Mouse (Mus musculus) intestine, embryonic 14.5 days (tissue): ENCODE data around the gene Ctse. TPM values are rescaled to one million over a fixed set of nuclear protein-coding genes. Genes with fewer than 3 reads are reported as not detected.

Experiments used
- ATAC-seq: fragments of 200-750 bp; cut with Nextera tagmentation; replicated peaks from 2 replicates; pipeline ENCODE4 v1.8.0; 2017; ENCODE audit warnings: low read depth, moderate number of reproducible peaks, moderate TSS enrichment, moderate library complexity; ENCODE audit not compliant: low FRiP score, low TSS enrichment
- DNase-seq: peaks from one replicate; pipeline ENCODE4 v3.0.0-alpha.2; 2018; ENCODE audit warnings: low spot score
- H3K27ac ChIP-seq: fragments of 300-500 bp; sonication (generic); 2 replicates; pipeline ENCODE4 v1.5.1; 2014; ENCODE audit warnings: low read depth, mild to moderate bottlenecking, control low read depth
- H3K27me3 ChIP-seq: fragments of 300-500 bp; sonication (generic); replicated peaks from 2 replicates; pipeline ENCODE4 v1.6.1; 2014; ENCODE audit warnings: low read length, control low read depth; ENCODE audit not compliant: control insufficient read depth, insufficient read depth
- H3K36me3 ChIP-seq: fragments of 300-500 bp; sonication (generic); 2 replicates; pipeline ENCODE4 v1.6.1; 2014; ENCODE audit warnings: low read length, control low read depth; ENCODE audit not compliant: control insufficient read depth, insufficient read depth
- H3K4me1 ChIP-seq: fragments of 300-500 bp; sonication (generic); replicated peaks from 2 replicates; pipeline ENCODE4 v1.6.1; 2014; ENCODE audit warnings: low read length, control low read depth, mixed read lengths; ENCODE audit not compliant: control insufficient read depth, insufficient read depth
- H3K4me2 ChIP-seq: fragments of 300-500 bp; sonication (generic); 2 replicates; pipeline ENCODE4 v1.6.1; 2014; ENCODE audit warnings: low read length
- H3K4me3 ChIP-seq: fragments of 300-500 bp; sonication (generic); 2 replicates; pipeline ENCODE4 v1.5.1; 2014; ENCODE audit warnings: low read depth, low read length, control low read depth, mixed read lengths
- H3K9ac ChIP-seq: fragments of 300-500 bp; sonication (generic); 2 replicates; pipeline ENCODE4 v1.6.1; 2014; ENCODE audit warnings: mild to moderate bottlenecking, low read length
- H3K9me3 ChIP-seq: fragments of 300-500 bp; sonication (generic); 2 replicates; pipeline ENCODE4 v1.6.1; 2016; ENCODE audit warnings: low read length, control low read depth; ENCODE audit not compliant: control insufficient read depth
- WGBS: fragments of 180-500 bp; shearing (Covaris S2); extraction: QIAGEN DNeasy Blood & Tissue Kit; methylation state at CpG from one replicate; pipeline ENCODE4 v1.1.7; 2014; 5-methylcytosine and 5-hydroxymethylcytosine counted together
- polyA plus RNA-seq: library from polyadenylated mRNA; unstranded; fragments of >200 nt; fragmentation: Nextera tagmentation; extraction: Ambion mirVana; gene quantifications from 2 replicates; pipeline ENCODE4 v1.2.1, GENCODE M21; 2014

Gene Ctse
- polyA plus RNA-seq, 1 experiment from 2014 or later, result 1.0 TPM

DNA sequence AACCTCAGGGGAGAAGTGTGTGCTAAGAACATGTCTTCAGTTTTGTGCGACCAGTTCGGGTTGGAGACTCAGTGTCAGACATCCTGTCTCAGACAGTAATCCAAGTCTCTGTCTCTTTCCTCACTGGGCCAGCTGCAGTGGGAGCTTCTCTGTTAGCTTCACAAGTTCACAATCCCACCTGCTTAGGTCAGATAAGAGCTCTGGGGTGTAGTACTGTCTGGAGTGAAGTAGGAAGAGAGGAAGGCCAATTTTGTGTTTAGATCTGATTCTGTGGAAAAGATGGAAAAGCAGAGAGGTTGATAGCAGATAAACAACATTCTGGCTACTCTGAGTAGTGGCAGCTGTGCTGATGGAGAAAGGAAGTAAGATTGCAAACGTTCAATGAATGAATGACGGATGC lies 61.5 kb downstream of the Ctse start:
- DNase-seq, result no peak
- H3K4me2 ChIP-seq, result no peak overlapping the region
- H3K27me3 ChIP-seq, result no peaks in the 10 kb centered on the region

DNA sequence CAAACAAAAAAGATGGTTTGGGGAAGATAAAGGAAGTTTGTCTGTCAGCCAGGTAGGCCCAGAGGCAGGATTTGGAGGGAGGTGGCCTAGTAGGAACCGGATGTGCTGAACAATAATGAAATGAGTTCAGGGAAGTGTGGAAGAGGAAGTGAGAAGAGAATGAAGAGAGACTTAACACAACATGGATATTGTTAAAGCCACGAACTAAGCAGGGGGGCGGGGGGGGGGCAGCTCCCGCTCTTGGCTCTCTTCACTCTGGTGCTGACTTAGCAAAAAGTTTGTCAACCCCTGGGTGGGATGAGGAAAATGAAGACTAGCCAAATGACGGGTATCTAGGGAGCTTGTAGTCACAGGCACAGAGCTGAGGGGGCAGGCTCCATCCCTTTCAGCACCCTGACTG lies 62.3 kb downstream of the Ctse start:
- Histone ChIP-seq H3K36me3 (no peaks in the 10 kb centered on the region), H3K4me1 (no peaks in the 10 kb centered on the region), H3K4me2 (no peak overlapping the region), H3K9me3 (no peaks in the 10 kb centered on the region), H3K4me3 (no peak overlapping the region), H3K27me3 (no peaks in the 10 kb centered on the region), H3K9ac (no peak overlapping the region), H3K27ac (no peak overlapping the region)
- DNase-seq (no peak), ATAC-seq (no peak)
- WGBS, result 71% methylated on average over 5 of the region's 5 CpGs

More for the DNA sequence above, 61.5 kb downstream of the Ctse start:
- Histone ChIP-seq H3K9ac (no peak overlapping the region), H3K27ac (no peak overlapping the region), H3K4me3 (no peak overlapping the region), H3K36me3 (no peaks in the 10 kb centered on the region), H3K9me3 (no peaks in the 10 kb centered on the region), H3K4me1 (no peaks in the 10 kb centered on the region)
- 69% methylated on average over 4 of the region's 4 CpGs for WGBS
- ATAC-seq, result no peak

DNA sequence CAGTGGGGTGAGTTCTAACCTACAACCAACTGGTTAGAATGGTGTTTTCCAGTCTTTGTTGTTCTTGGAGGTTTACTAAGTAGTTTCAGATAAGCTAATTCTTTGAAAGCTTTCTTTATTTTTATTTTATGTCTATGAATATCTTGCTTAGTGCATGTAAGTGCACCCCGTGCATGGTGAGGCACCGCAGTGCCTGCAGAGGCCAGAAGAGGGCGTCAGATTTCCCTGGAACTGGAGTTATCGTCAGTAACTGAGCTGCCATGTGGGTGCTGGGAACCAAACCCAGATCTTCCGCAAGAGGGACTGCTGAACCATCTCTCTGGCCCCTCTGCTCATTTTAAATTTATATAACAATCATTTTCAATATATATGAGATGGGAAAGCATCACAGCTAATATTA lies 63.3 kb downstream of the Ctse start:
- WGBS, result 90% methylated on average over 5 of the region's 5 CpGs

DNA sequence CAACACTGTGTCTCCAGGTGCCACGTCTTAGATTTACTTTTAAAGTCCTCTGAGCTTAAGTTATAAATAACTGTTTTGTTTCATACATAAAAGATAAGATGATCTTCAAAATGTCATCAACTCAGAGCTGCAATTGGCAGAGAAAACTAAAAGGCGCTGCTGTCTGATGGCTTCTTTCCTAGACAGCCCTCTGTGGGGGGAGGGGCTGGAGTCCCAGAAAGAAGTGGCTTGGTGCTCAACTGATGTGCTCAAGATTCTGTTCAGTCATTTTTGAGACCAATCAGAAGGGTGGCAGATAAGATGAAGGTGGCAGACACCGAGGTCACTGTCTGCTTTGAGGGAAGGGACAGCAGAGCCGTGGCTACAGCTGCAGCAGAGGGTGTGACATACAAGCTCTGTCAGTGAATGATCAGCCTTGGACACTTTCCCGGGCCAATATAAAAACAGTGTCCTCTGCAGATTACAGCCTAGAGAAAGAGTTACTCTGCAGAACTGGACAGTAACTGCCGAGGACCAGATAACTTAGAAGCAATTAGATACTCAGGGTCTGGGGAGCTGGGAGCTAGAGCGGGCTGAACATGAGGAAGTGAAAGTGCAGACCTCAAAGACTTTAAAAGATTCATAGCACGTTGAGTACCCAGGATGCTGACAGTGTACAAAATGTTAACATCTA lies 64.1 kb downstream of the Ctse start:
- no peaks in the 10 kb centered on the region for H3K4me1 ChIP-seq
- WGBS, result 55% methylated on average over 8 of the region's 8 CpGs
- DNase-seq (no peak), ATAC-seq (no peak)
- no peaks in the 10 kb centered on the region for H3K9me3 ChIP-seq
- no peaks in the 10 kb centered on the region for H3K36me3 ChIP-seq
- H3K4me2 ChIP-seq, result no peak overlapping the region
- H3K27ac ChIP-seq, result no peak overlapping the region
- no peaks in the 10 kb centered on the region for H3K27me3 ChIP-seq
- H3K4me3 ChIP-seq, result no peak overlapping the region
- H3K9ac ChIP-seq, result no peak overlapping the region

More for the DNA sequence above, 63.3 kb downstream of the Ctse start:
- Histone ChIP-seq H3K4me1 (no peaks in the 10 kb centered on the region), H3K27ac (no peak overlapping the region), H3K36me3 (no peaks in the 10 kb centered on the region), H3K9ac (no peak overlapping the region), H3K9me3 (no peaks in the 10 kb centered on the region), H3K4me3 (no peak overlapping the region), H3K27me3 (no peaks in the 10 kb centered on the region), H3K4me2 (no peak overlapping the region)
- ATAC-seq (no peak), DNase-seq (no peak)

DNA sequence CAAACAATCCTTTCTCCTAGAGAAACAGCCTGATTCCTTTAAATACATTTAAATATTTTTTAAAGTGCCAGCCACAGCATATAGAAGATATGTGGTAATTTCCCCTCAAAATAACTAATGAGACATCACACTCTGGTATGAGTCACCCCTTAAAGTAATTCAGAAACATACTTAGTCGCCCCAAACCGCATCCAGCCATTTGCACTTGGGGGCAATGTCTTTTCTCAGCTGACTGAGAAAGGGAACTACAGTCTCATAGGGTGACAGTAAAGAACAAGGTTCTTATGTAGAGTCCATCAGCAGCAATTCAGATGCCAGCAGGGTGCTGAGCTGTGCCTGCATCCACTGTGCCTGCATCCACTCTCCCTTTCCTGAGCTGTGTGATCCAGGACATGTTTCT lies 65.4 kb downstream of the Ctse start:
- no peak overlapping the region for H3K4me2 ChIP-seq
- DNase-seq (no peak), ATAC-seq (no peak)
- 84% methylated on average over 2 of the region's 2 CpGs for WGBS
- no peak overlapping the region for H3K27ac ChIP-seq
- no peaks in the 10 kb centered on the region for H3K9me3 ChIP-seq
- H3K4me1 ChIP-seq, result no peaks in the 10 kb centered on the region
- H3K4me3 ChIP-seq, result no peak overlapping the region
- no peak overlapping the region for H3K9ac ChIP-seq
- H3K36me3 ChIP-seq, result no peaks in the 10 kb centered on the region
- H3K27me3 ChIP-seq, result no peaks in the 10 kb centered on the region

DNA sequence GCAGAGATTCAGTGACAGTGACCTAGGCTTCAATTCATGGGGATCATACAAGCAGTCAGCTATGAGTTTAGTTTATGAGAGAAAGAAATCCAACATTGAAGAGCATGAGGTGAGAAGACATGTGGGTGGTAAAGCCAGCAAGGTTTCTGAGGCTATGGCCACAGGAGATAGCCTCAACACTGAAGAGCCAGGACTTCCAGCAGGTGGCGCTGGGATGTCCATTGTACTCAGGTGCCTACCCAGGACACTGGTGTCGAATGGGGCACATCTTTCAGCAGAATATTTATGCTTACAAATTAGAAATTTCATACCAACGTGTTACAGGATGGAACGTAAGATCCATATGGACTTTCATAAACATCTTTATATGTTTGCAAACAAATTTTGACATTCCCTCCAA lies 70.2 kb downstream of the Ctse start:
- Histone ChIP-seq H3K9me3 (no peaks in the 10 kb centered on the region), H3K27me3 (no peaks in the 10 kb centered on the region), H3K4me3 (no peak overlapping the region), H3K4me1 (no peaks in the 10 kb centered on the region), H3K27ac (no peak overlapping the region), H3K9ac (no peak overlapping the region), H3K36me3 (no peaks in the 10 kb centered on the region), H3K4me2 (no peak overlapping the region)
- WGBS, result 18% methylated on average over 4 of the region's 4 CpGs
- DNase-seq, result no peak
- ATAC-seq, result no peak

DNA sequence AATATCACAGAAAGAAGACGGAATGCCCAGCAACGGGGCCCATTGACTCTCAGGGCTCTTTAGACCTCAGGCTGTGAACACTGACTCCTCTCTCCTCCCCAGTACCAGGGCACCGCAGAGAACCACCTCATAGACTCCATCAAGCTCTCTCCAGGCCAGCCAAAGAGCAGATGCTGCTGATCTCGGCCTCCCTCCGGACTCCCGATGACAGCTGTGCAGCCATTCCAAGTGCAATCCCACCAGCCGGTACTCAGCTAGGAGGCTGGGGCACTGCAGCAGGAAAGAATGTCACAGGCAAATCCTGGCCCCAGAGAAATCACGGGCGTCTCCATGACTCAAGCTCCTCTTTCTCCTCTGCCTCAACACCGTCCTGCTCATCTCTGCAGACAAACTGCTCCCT lies 73.4 kb downstream of the Ctse start:
- no peak for DNase-seq
- H3K4me2 ChIP-seq, result no peak overlapping the region
- no peak for ATAC-seq
- no peak overlapping the region for H3K4me3 ChIP-seq
- no peaks in the 10 kb centered on the region for H3K9me3 ChIP-seq
- no peaks in the 10 kb centered on the region for H3K36me3 ChIP-seq
- no peaks in the 10 kb centered on the region for H3K27me3 ChIP-seq
- H3K9ac ChIP-seq, result no peak overlapping the region
- no peak overlapping the region for H3K27ac ChIP-seq
- no peaks in the 10 kb centered on the region for H3K4me1 ChIP-seq
- 72% methylated on average over 10 of the region's 10 CpGs for WGBS

DNA sequence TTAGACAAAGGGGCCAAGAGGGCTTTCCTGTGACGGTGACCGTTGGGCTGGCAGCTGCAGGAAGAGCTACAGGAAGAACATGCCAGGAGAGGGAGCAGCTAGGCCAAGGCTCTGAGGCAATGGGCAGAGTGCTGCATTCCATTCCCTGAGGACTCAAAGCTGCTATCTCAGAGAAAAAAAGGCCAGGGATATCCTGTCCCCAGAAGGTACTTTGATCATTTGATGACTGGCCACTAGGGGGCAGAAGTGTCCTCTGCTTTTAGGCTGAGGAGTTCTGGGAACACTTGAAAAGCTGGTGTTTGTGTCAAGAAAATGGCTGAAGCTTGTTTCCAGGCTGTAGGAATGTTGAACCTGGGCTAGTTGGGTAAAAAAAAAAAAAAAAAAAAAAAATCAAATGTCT lies 74.3 kb downstream of the Ctse start:
- Histone ChIP-seq H3K4me2 (no peak overlapping the region), H3K9ac (no peak overlapping the region), H3K36me3 (no peaks in the 10 kb centered on the region), H3K9me3 (no peaks in the 10 kb centered on the region), H3K27ac (no peak overlapping the region), H3K27me3 (no peaks in the 10 kb centered on the region), H3K4me3 (no peak overlapping the region), H3K4me1 (no peaks in the 10 kb centered on the region)
- WGBS, result 22% methylated on average over 2 of the region's 2 CpGs
- DNase-seq, result peak; percentile 89
- no peak; the same call in 1 of the 2 replicates for ATAC-seq
